Mouse (Mus musculus) heart, postnatal 0 days (tissue): ENCODE data around the gene Stac2. TPM values are rescaled to one million over a fixed set of nuclear protein-coding genes. Genes with fewer than 3 reads are reported as not detected.

Experiments
- ATAC-seq: fragments of 200-750 bp; cut with Nextera tagmentation; 2 replicates; pipeline ENCODE4 v1.8.0; 2017; ENCODE audit warnings: low read depth, moderate number of reproducible peaks, moderate library complexity; ENCODE audit not compliant: insufficient read depth
- DNase-seq: peaks from one replicate; pipeline ENCODE4 v3.0.0-alpha.2; 2016; ENCODE audit warnings: low spot score
- H3K27ac ChIP-seq: fragments of 300-500 bp; sonication (generic); 2 replicates; pipeline ENCODE4 v1.5.1; 2014; ENCODE audit warnings: low read depth, mild to moderate bottlenecking
- H3K27me3 ChIP-seq: fragments of 300-500 bp; sonication (generic); 2 replicates; pipeline ENCODE4 v1.6.1; 2014; ENCODE audit warnings: low read length, mixed read lengths; ENCODE audit not compliant: control insufficient read depth, insufficient read depth
- H3K36me3 ChIP-seq: fragments of 300-500 bp; sonication (generic); replicated peaks from 2 replicates; pipeline ENCODE4 v1.6.1; 2014; ENCODE audit warnings: low read length, mixed read lengths; ENCODE audit not compliant: control insufficient read depth, insufficient read depth
- H3K4me1 ChIP-seq: fragments of 300-500 bp; sonication (generic); 2 replicates; pipeline ENCODE4 v1.6.1; 2014; ENCODE audit warnings: antibody characterized with exemption; ENCODE audit not compliant: control insufficient read depth, insufficient read depth
- H3K4me2 ChIP-seq: fragments of 300-500 bp; sonication (generic); 2 replicates; pipeline ENCODE4 v1.6.1; 2014; ENCODE audit warnings: low read depth, mild to moderate bottlenecking, low read length, moderate library complexity
- H3K4me3 ChIP-seq: fragments of 300-500 bp; sonication (generic); 2 replicates; pipeline ENCODE4 v1.5.1; 2014; ENCODE audit warnings: low read depth, low read length
- H3K9ac ChIP-seq: fragments of 300-500 bp; sonication (generic); replicated peaks from 2 replicates; pipeline ENCODE4 v1.6.1; 2014; ENCODE audit warnings: low read depth, low read length, mixed read lengths
- H3K9me3 ChIP-seq: fragments of 300-500 bp; sonication (generic); replicated peaks from 2 replicates; pipeline ENCODE4 v1.6.1; 2016; ENCODE audit warnings: low read length; ENCODE audit not compliant: control insufficient read depth
- CTCF ChIP-seq: IDR thresholded peaks from 2 replicates; pipeline ENCODE4 v1.5.1; 2016; ENCODE audit warnings: antibody characterized with exemption, control low read depth, low read depth
- EP300 ChIP-seq: IDR thresholded peaks from 2 replicates; pipeline ENCODE4 v1.6.1; 2016; ENCODE audit warnings: antibody characterized with exemption, low read depth
- WGBS: fragments of 180-500 bp; shearing (Covaris S2); extraction: QIAGEN DNeasy Blood & Tissue Kit; methylation state at CpG from one replicate; pipeline ENCODE4 v1.1.7; 2014; 5-methylcytosine and 5-hydroxymethylcytosine counted together
- polyA plus RNA-seq: library from polyadenylated mRNA; unstranded; fragments of >200 nt; fragmentation: Nextera tagmentation; extraction: Ambion mirVana; gene quantifications from 2 replicates; pipeline ENCODE4 v1.2.1, GENCODE M21; 2015
- total RNA-seq: library from RNA; depleted of rRNA; stranded (reverse); fragments of >200 nt; gene quantifications from 2 replicates; pipeline ENCODE4 v1.2.3, GENCODE M21; 2014; ENCODE audit warnings: low replicate concordance; rRNA removed

The Stac2 gene
- total RNA-seq (0.15 TPM in 1 of 2 replicates, not detected in the other), polyA plus RNA-seq (0.04 and 0.11 TPM in 2 replicates)

- DNase-seq (no peak), ATAC-seq (peak; percentile 45)
- Histone ChIP-seq H3K9ac (peak within 1 kb of the TSS; percentile 45; the same call in 1 of the 2 replicates), H3K9me3 (no peaks in the 10 kb centered on the region), H3K27ac (no peak within 1 kb of the TSS), H3K36me3 (no peaks in the 10 kb centered on the region), H3K4me2 (peak within 1 kb of the TSS; percentile 88), H3K27me3 (peaks cover 33% of the 10 kb centered on the region), H3K4me3 (peak within 1 kb of the TSS; percentile 48), H3K4me1 (peaks cover 17% of the 10 kb centered on the region)
- WGBS: 2% methylated on average over 43 of the region's 48 CpGs
- TF ChIP-seq EP300 (no peak), CTCF (no peak)
Measured at GRCm38 (mm10) chr11:98052989-98053834, at the start of gene Stac2. Gene Stac2 (minus strand): TSS chr11:98053462.

- DNase-seq (no peak), ATAC-seq (no peak)
- Histone ChIP-seq H3K4me3 (no peak overlapping the region), H3K36me3 (peaks cover 83% of the 10 kb centered on the region), H3K4me1 (no peaks in the 10 kb centered on the region), H3K27ac (no peak overlapping the region), H3K27me3 (no peaks in the 10 kb centered on the region), H3K9me3 (no peaks in the 10 kb centered on the region), H3K9ac (no peak overlapping the region), H3K4me2 (no peak overlapping the region)
- no peak for TF ChIP-seq EP300
- no peak for TF ChIP-seq CTCF
- WGBS: 98% methylated on average over 3 of the region's 3 CpGs
Measured at GRCm38 (mm10) chr11:98101332-98101731, 48.1 kb upstream of the Stac2 start.

GRCm38 (mm10) chr11:98090583-98090982 lies 37.3 kb upstream of the Stac2 start:
- H3K4me2 ChIP-seq: no peak overlapping the region
- no peak for DNase-seq
- peaks cover 57% of the 10 kb centered on the region for H3K36me3 ChIP-seq
- H3K4me3 ChIP-seq: no peak overlapping the region
- ATAC-seq: no peak
- H3K9ac ChIP-seq: no peak overlapping the region
- WGBS: 61% methylated on average over 9 of the region's 9 CpGs
- no peaks in the 10 kb centered on the region for H3K4me1 ChIP-seq
- no peaks in the 10 kb centered on the region for H3K27me3 ChIP-seq
- H3K27ac ChIP-seq: no peak overlapping the region
- H3K9me3 ChIP-seq: no peaks in the 10 kb centered on the region
- TF ChIP-seq EP300 (no peak), CTCF (no peak)

GRCm38 (mm10) chr11:98088224-98088623 lies 35.0 kb upstream of the Stac2 start:
- Histone ChIP-seq H3K4me3 (no peak overlapping the region), H3K27me3 (no peaks in the 10 kb centered on the region), H3K27ac (no peak overlapping the region), H3K4me1 (no peaks in the 10 kb centered on the region), H3K9me3 (no peaks in the 10 kb centered on the region), H3K36me3 (peaks cover 48% of the 10 kb centered on the region), H3K4me2 (0 out of 2 replicates have a peak overlapping the region, but pooled peaks have one; percentile 1), H3K9ac (no peak overlapping the region)
- 32% methylated on average over 7 of the region's 7 CpGs for WGBS
- peak; percentile 82 for ATAC-seq
- no peak for TF ChIP-seq CTCF
- no peak for TF ChIP-seq EP300
- DNase-seq: peak; percentile 60

GRCm38 (mm10) chr11:98086574-98086973 lies 33.3 kb upstream of the Stac2 start:
- 79% methylated on average over 7 of the region's 7 CpGs for WGBS
- H3K4me3 ChIP-seq: no peak overlapping the region
- H3K4me1 ChIP-seq: no peaks in the 10 kb centered on the region
- no peaks in the 10 kb centered on the region for H3K27me3 ChIP-seq
- TF ChIP-seq EP300 (no peak), CTCF (peak; percentile 21; the same call in 1 of the 2 replicates)
- ATAC-seq: no peak
- peaks cover 34% of the 10 kb centered on the region for H3K36me3 ChIP-seq
- no peak overlapping the region for H3K4me2 ChIP-seq
- no peak overlapping the region for H3K9ac ChIP-seq
- DNase-seq: no peak
- no peak overlapping the region for H3K27ac ChIP-seq
- H3K9me3 ChIP-seq: no peaks in the 10 kb centered on the region
